Mouse (Mus musculus) heart, postnatal 0 days (tissue): ENCODE data around the gene Trem2. TPM values are rescaled to one million over a fixed set of nuclear protein-coding genes. Genes with fewer than 3 reads are reported as not detected.

Experiments
- ATAC-seq: fragments of 200-750 bp; cut with Nextera tagmentation; 2 replicates; pipeline ENCODE4 v1.8.0; 2017; ENCODE audit warnings: low read depth, moderate number of reproducible peaks, moderate library complexity; ENCODE audit not compliant: insufficient read depth
- DNase-seq: peaks from one replicate; pipeline ENCODE4 v3.0.0-alpha.2; 2016; ENCODE audit warnings: low spot score
- H3K27ac ChIP-seq: fragments of 300-500 bp; sonication (generic); 2 replicates; pipeline ENCODE4 v1.5.1; 2014; ENCODE audit warnings: low read depth, mild to moderate bottlenecking
- H3K27me3 ChIP-seq: fragments of 300-500 bp; sonication (generic); 2 replicates; pipeline ENCODE4 v1.6.1; 2014; ENCODE audit warnings: low read length, mixed read lengths; ENCODE audit not compliant: control insufficient read depth, insufficient read depth
- H3K36me3 ChIP-seq: fragments of 300-500 bp; sonication (generic); replicated peaks from 2 replicates; pipeline ENCODE4 v1.6.1; 2014; ENCODE audit warnings: low read length, mixed read lengths; ENCODE audit not compliant: control insufficient read depth, insufficient read depth
- H3K4me1 ChIP-seq: fragments of 300-500 bp; sonication (generic); 2 replicates; pipeline ENCODE4 v1.6.1; 2014; ENCODE audit warnings: antibody characterized with exemption; ENCODE audit not compliant: control insufficient read depth, insufficient read depth
- H3K4me2 ChIP-seq: fragments of 300-500 bp; sonication (generic); 2 replicates; pipeline ENCODE4 v1.6.1; 2014; ENCODE audit warnings: low read depth, mild to moderate bottlenecking, low read length, moderate library complexity
- H3K4me3 ChIP-seq: fragments of 300-500 bp; sonication (generic); 2 replicates; pipeline ENCODE4 v1.5.1; 2014; ENCODE audit warnings: low read depth, low read length
- H3K9ac ChIP-seq: fragments of 300-500 bp; sonication (generic); replicated peaks from 2 replicates; pipeline ENCODE4 v1.6.1; 2014; ENCODE audit warnings: low read depth, low read length, mixed read lengths
- H3K9me3 ChIP-seq: fragments of 300-500 bp; sonication (generic); replicated peaks from 2 replicates; pipeline ENCODE4 v1.6.1; 2016; ENCODE audit warnings: low read length; ENCODE audit not compliant: control insufficient read depth
- CTCF ChIP-seq: IDR thresholded peaks from 2 replicates; pipeline ENCODE4 v1.5.1; 2016; ENCODE audit warnings: antibody characterized with exemption, control low read depth, low read depth
- EP300 ChIP-seq: IDR thresholded peaks from 2 replicates; pipeline ENCODE4 v1.6.1; 2016; ENCODE audit warnings: antibody characterized with exemption, low read depth
- WGBS: fragments of 180-500 bp; shearing (Covaris S2); extraction: QIAGEN DNeasy Blood & Tissue Kit; methylation state at CpG from one replicate; pipeline ENCODE4 v1.1.7; 2014; 5-methylcytosine and 5-hydroxymethylcytosine counted together
- polyA plus RNA-seq: library from polyadenylated mRNA; unstranded; fragments of >200 nt; fragmentation: Nextera tagmentation; extraction: Ambion mirVana; gene quantifications from 2 replicates; pipeline ENCODE4 v1.2.1, GENCODE M21; 2015
- total RNA-seq: library from RNA; depleted of rRNA; stranded (reverse); fragments of >200 nt; gene quantifications from 2 replicates; pipeline ENCODE4 v1.2.3, GENCODE M21; 2014; ENCODE audit warnings: low replicate concordance; rRNA removed

Trem2 gene
- total and polyA plus RNA-seq, 2 experiments from 2014 or later = 1.2 to 2.7 TPM

DNA sequence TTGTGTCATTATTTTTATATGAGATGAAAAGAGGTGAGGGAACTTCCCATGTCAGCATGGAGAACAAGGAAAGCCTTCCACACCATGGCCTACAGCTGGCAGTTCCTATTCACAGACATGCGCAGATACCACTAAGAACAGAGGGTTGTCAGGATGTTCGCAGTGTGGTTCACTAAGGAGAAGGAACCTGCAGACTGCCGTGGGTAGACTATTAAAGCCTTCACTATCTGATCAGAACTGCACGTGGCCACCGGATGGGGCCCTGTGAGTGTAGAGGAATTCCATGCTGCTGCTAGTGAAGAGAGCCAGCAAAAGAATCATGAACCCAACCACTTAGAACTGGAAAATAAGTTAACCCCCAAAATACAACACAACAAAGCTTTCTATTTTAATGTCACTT is 43.2 kb downstream of the Trem2 start:
- no peak for DNase-seq
- no peaks in the 10 kb centered on the region for H3K9me3 ChIP-seq
- TF ChIP-seq CTCF (no peak), EP300 (no peak)
- H3K9ac ChIP-seq = no peak overlapping the region
- no peaks in the 10 kb centered on the region for H3K4me1 ChIP-seq
- H3K4me2 ChIP-seq = no peak overlapping the region
- peaks cover 80% of the 10 kb centered on the region for H3K36me3 ChIP-seq
- ATAC-seq = no peak
- H3K27ac ChIP-seq = no peak overlapping the region
- no peaks in the 10 kb centered on the region for H3K27me3 ChIP-seq
- 60% methylated on average over 5 of the region's 5 CpGs for WGBS
- no peak overlapping the region for H3K4me3 ChIP-seq

DNA sequence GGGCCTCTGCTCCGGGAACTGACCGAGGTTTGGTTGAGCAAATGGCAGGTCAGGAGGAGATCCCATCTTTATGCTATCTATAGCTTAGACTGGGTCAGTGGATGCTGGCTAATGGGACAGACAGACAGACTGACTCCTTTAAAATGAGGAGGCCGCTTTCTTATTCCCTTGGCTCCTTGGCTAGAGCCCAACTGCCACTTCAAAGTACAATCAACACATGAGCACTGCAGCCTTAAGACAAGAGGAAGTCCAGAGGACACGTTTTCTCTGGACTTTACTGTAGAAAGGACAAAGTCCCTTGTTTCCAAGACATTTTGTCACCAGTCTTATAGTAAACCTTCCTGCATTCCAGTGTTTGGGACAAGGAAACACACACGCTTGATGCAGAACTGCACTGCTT is 45.2 kb downstream of the Trem2 start:
- ATAC-seq (no peak), DNase-seq (no peak)
- Histone ChIP-seq H3K9ac (no peak overlapping the region), H3K4me2 (no peak overlapping the region), H3K27ac (no peak overlapping the region), H3K9me3 (no peaks in the 10 kb centered on the region), H3K4me1 (no peaks in the 10 kb centered on the region), H3K27me3 (no peaks in the 10 kb centered on the region), H3K36me3 (peaks cover 94% of the 10 kb centered on the region), H3K4me3 (no peak overlapping the region)
- TF ChIP-seq EP300 = no peak
- TF ChIP-seq CTCF = no peak
- whole genome bisulfite sequencing = 72% methylated on average over 5 of the region's 5 CpGs

DNA sequence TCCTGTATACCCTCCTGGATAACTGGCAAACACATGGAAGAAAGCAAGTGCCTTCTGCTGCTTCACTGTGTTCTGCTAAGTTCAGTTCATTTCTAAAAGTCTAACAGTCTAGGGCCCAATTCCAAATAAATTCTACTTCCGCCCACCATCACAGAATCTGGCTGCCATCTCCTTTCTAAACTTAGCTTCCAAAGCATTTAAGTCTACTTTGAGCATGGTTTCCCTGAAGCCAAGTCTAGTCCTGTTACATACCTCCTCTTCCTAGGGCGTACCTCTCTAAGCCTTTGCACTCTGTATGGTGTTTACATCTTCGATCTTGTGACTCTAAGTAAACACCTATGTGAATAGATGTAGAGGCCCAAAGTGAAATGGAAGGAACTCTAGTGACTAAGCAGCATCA is 46.4 kb downstream of the Trem2 start:
- Histone ChIP-seq H3K9me3 (no peaks in the 10 kb centered on the region), H3K4me1 (no peaks in the 10 kb centered on the region), H3K4me2 (no peak overlapping the region), H3K4me3 (no peak overlapping the region), H3K36me3 (peaks cover 98% of the 10 kb centered on the region), H3K9ac (no peak overlapping the region), H3K27ac (no peak overlapping the region), H3K27me3 (no peaks in the 10 kb centered on the region)
- TF ChIP-seq CTCF = no peak
- TF ChIP-seq EP300 = no peak
- WGBS = 95% methylated on average over 3 of the region's 3 CpGs
- ATAC-seq = no peak
- no peak for DNase-seq

DNA sequence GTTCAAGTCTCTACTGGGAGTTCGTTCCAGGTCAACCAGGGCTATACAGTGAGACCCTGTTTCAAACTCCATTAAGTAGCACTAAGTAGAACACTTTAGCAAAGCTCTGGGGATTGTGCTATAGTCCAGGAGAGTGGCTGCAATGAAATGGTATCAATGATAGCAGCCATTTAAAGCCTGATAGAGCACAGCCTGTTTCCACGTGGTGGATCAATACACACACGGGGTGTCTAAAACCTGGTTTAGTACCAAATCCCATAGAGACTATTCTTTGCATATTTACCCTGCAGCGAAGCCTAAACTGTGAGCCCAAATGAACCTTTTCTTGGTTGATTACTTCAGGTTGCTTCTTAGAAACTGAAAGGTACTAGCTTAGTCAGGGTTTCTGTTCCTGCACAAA is 55.5 kb downstream of the Trem2 start:
- WGBS = 85% methylated on average over 4 of the region's 4 CpGs
- no peak overlapping the region for H3K9ac ChIP-seq
- H3K27me3 ChIP-seq = no peaks in the 10 kb centered on the region
- H3K36me3 ChIP-seq = peaks cover 37% of the 10 kb centered on the region
- DNase-seq (no peak), ATAC-seq (no peak)
- H3K4me3 ChIP-seq = no peak overlapping the region
- peaks cover 13% of the 10 kb centered on the region; the same call in 1 of the 2 replicates for H3K4me1 ChIP-seq
- no peaks in the 10 kb centered on the region for H3K9me3 ChIP-seq
- no peak overlapping the region for H3K27ac ChIP-seq
- H3K4me2 ChIP-seq = no peak overlapping the region
- TF ChIP-seq CTCF (no peak), EP300 (no peak)

DNA sequence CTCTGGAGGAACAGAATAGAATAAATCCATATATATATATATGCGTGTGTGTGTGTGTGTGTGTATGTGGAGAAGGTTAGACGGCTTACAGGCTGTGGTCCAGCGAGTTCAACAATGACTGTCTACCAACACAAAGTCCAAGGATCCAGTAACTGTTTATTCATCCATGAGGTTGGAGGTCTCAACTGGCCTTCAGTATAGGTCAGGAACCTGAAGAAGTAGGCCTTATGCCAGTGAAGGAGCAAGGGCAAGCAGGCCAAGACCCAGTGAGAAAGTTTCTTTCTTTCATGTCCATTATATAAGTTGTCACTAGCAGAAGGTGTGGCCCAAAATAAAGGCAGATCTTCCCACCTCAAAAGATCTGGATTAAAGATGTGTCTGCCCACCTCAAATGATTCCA is 56.5 kb downstream of the Trem2 start:
- Histone ChIP-seq H3K4me2 (no peak overlapping the region), H3K4me3 (no peak overlapping the region), H3K9ac (no peak overlapping the region), H3K9me3 (no peaks in the 10 kb centered on the region), H3K4me1 (peaks cover 23% of the 10 kb centered on the region), H3K27ac (no peak overlapping the region), H3K27me3 (no peaks in the 10 kb centered on the region), H3K36me3 (peaks cover 27% of the 10 kb centered on the region)
- 92% methylated on average over 3 of the region's 3 CpGs for WGBS
- DNase-seq (no peak), ATAC-seq (no peak)
- TF ChIP-seq EP300 (no peak), CTCF (no peak)

Other genes with a start within 250 kb of the Trem2 start
- gene 9830107B12Rik, start 200.1 kb upstream of the Trem2 start, total RNA-seq = not detected in 2 replicates
- 0.08 TPM in 1 of 2 replicates, not detected in the other for gene 9830107B12Rik, start 200.1 kb upstream of the Trem2 start, polyA plus RNA-seq
- not detected in 2 replicates for gene A530064D06Rik, start 179.1 kb upstream of the Trem2 start, total RNA-seq
- 0.08 and 0.23 TPM in 2 replicates for gene A530064D06Rik, start 179.1 kb upstream of the Trem2 start, polyA plus RNA-seq
- gene Trem1, start 113.6 kb upstream of the Trem2 start, total RNA-seq = 1.6 TPM in 1 of 2 replicates, not detected in the other
- 0.04 TPM in 2 replicates for gene Trem1, start 113.6 kb upstream of the Trem2 start, polyA plus RNA-seq
- not detected in 2 replicates for gene Trem3, start 98.6 kb upstream of the Trem2 start, total RNA-seq
- gene Trem3, start 98.6 kb upstream of the Trem2 start, polyA plus RNA-seq = 0.11 and 0.15 TPM in 2 replicates
- gene Treml4, start 82.1 kb upstream of the Trem2 start, total RNA-seq = 0.19 TPM in 1 of 2 replicates, not detected in the other
- gene Treml4, start 82.1 kb upstream of the Trem2 start, polyA plus RNA-seq = 0.36 and 0.44 TPM in 2 replicates
- 0.15 and 7.9 TPM in 2 replicates for gene Treml2, start 46.9 kb upstream of the Trem2 start, total RNA-seq
- gene Treml2, start 46.9 kb upstream of the Trem2 start, polyA plus RNA-seq = not detected in 2 replicates
- gene B430306N03Rik, start 30.3 kb upstream of the Trem2 start, total RNA-seq = 0.23 and 0.31 TPM in 2 replicates
- gene B430306N03Rik, start 30.3 kb upstream of the Trem2 start, polyA plus RNA-seq = 0.16 and 0.18 TPM in 2 replicates
- 2.9 TPM in 1 of 2 replicates, not detected in the other for gene Treml1, start 13.5 kb downstream of the Trem2 start, total RNA-seq
- gene Treml1, start 13.5 kb downstream of the Trem2 start, polyA plus RNA-seq = 0.44 and 0.57 TPM in 2 replicates
- 19.0 and 27.4 TPM in 2 replicates for gene Nfya, start 63.5 kb downstream of the Trem2 start, total RNA-seq
- gene Nfya, start 63.5 kb downstream of the Trem2 start, polyA plus RNA-seq = 4.7 and 5.5 TPM in 2 replicates
- 7.1 and 12.9 TPM in 2 replicates for gene Oard1, start 63.6 kb downstream of the Trem2 start, total RNA-seq
- 30.3 and 31.4 TPM in 2 replicates for gene Oard1, start 63.6 kb downstream of the Trem2 start, polyA plus RNA-seq
- 319 and 325 TPM in 2 replicates for gene Apobec2, start 86.5 kb downstream of the Trem2 start, total RNA-seq
- gene Apobec2, start 86.5 kb downstream of the Trem2 start, polyA plus RNA-seq = 265 and 267 TPM in 2 replicates
- gene Tspo2, start 105.1 kb downstream of the Trem2 start, total RNA-seq = not detected in 2 replicates
- 0.63 and 0.75 TPM in 2 replicates for gene Tspo2, start 105.1 kb downstream of the Trem2 start, polyA plus RNA-seq
- gene Unc5cl, start 108.5 kb downstream of the Trem2 start, total RNA-seq = 1.4 TPM in 1 of 2 replicates, not detected in the other
- gene Unc5cl, start 108.5 kb downstream of the Trem2 start, polyA plus RNA-seq = 0.14 TPM in 1 of 2 replicates, not detected in the other